Mouse (Mus musculus): Measurements from ENCODE around the gene Grip2. TPM values are rescaled to one million over a fixed set of nuclear protein-coding genes. Genes with fewer than 3 reads are reported as not detected.

Grip2 gene
- 14.1 and 15.5 TPM in 2 replicates for polyA plus RNA-seq (2012; rRNA removed)

DNA sequence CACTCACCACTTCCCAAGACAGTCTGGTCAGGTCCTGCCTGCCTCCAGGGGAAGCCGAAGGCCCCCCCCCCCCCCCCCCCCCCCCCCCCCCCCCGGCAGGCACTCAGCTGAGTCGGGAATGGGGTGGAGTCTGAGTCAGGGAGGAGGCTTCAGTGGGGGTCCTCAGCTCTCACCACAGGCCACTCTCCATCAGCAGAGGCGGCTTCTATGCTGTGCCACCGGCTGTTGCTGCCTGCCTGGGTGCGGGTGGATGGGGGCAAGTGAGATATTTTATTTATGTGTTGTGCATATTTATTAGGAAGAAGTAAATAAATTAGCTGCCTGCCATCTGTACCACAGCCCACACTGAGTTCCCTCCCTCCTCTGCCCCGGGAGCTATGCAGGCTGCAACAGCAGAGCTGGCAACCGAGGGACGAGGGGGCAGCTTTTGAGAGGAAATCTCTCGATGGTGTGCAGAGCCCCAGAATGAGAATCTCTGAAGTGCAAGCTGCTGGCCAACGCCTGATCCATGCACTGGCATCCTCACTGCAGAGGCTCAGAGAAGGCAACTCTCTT lies at the start of gene Grip2:
Gene Grip2, minus strand, starts transcription at position 235 of the 555 bp plus-strand sequence.

Other genes with a start within 250 kb of the Grip2 start
- gene Slc6a6, start 143.2 kb downstream of the Grip2 start, polyA plus RNA-seq (2012; rRNA removed) = 75.2 and 77.6 TPM in 2 replicates
- 23.4 and 24.0 TPM in 2 replicates for gene Ccdc174, start 50.8 kb upstream of the Grip2 start, polyA plus RNA-seq (2012; rRNA removed)
- 2.5 and 2.7 TPM in 2 replicates for gene 4930590J08Rik, start 75.6 kb upstream of the Grip2 start, polyA plus RNA-seq (2012; rRNA removed)
- 10.8 and 13.0 TPM in 2 replicates for gene Fgd5, start 151.6 kb upstream of the Grip2 start, polyA plus RNA-seq (2012; rRNA removed)